Mouse (Mus musculus) embryonic facial prominence, embryonic 10.5 days (tissue): Measurements from ENCODE around the gene Ryr2. TPM values are rescaled to one million over a fixed set of nuclear protein-coding genes. Genes with fewer than 3 reads are reported as not detected.
"Not testable (repeated sequence)": the region's sequence is repeated elsewhere in the genome, so short reads cannot be mapped to it uniquely, and the experiment has no call there.

ENCODE experiments used
- DNase-seq: peaks from one replicate; pipeline ENCODE4 v3.0.0-alpha.2; 2017; ENCODE audit warnings: low spot score
- H3K27ac ChIP-seq: fragments of 300-500 bp; sonication (generic); replicated peaks from 2 replicates; pipeline ENCODE4 v1.5.1; 2016; ENCODE audit warnings: mild to moderate bottlenecking
- H3K27me3 ChIP-seq: fragments of 300-500 bp; sonication (generic); replicated peaks from 2 replicates; pipeline ENCODE4 v1.6.1; 2016; ENCODE audit warnings: low read depth, mild to moderate bottlenecking; ENCODE audit not compliant: poor library complexity, severe bottlenecking
- H3K36me3 ChIP-seq: fragments of 300-500 bp; sonication (generic); replicated peaks from 2 replicates; pipeline ENCODE4 v1.6.1; 2016; ENCODE audit warnings: mild to moderate bottlenecking, moderate library complexity
- H3K4me1 ChIP-seq: fragments of 300-500 bp; sonication (generic); 2 replicates; pipeline ENCODE4 v1.6.1; 2016
- H3K4me3 ChIP-seq: fragments of 300-500 bp; sonication (generic); 2 replicates; pipeline ENCODE4 v1.5.1; 2016; ENCODE audit warnings: mild to moderate bottlenecking, moderate library complexity
- H3K9me3 ChIP-seq: fragments of 300-500 bp; sonication (generic); 2 replicates; pipeline ENCODE4 v1.6.1; 2016; ENCODE audit warnings: mild to moderate bottlenecking
- WGBS: fragments of 180-500 bp; shearing (Covaris S2); methylation state at CpG from one replicate; pipeline ENCODE4 v1.1.7; 2016; 5-methylcytosine and 5-hydroxymethylcytosine counted together
- polyA plus RNA-seq: library from polyadenylated mRNA; unstranded; fragments of >200 nt; fragmentation: Nextera tagmentation; extraction: Ambion mirVana; gene quantifications from 2 replicates; pipeline ENCODE4 v1.2.1, GENCODE M21; 2016

Ryr2 gene
- polyA plus RNA-seq, 1 experiment from 2014 or later = 0.14 TPM

- Histone ChIP-seq H3K27me3 (no peaks in the 10 kb centered on the region), H3K4me1 (no peaks in the 10 kb centered on the region), H3K27ac (no peak overlapping the region), H3K36me3 (no peaks in the 10 kb centered on the region), H3K4me3 (no peak overlapping the region), H3K9me3 (no peaks in the 10 kb centered on the region)
- 76% methylated on average over 4 of the region's 4 CpGs for WGBS
- no peak for DNase-seq
These were observed 275.5 kb downstream of the Ryr2 start for GRCm38 (mm10) chr13:11831210-11831609.

GRCm38 (mm10) chr13:11825563-11826226 is 281.1 kb downstream of the Ryr2 start:
- H3K4me1 ChIP-seq = no peaks in the 10 kb centered on the region
- WGBS = 92% methylated on average over 2 of the region's 2 CpGs
- DNase-seq = no peak
- H3K36me3 ChIP-seq = no peaks in the 10 kb centered on the region
- no peak overlapping the region for H3K27ac ChIP-seq
- H3K9me3 ChIP-seq = no peaks in the 10 kb centered on the region
- H3K27me3 ChIP-seq = no peaks in the 10 kb centered on the region
- no peak overlapping the region for H3K4me3 ChIP-seq

- no peak for DNase-seq
- H3K4me3 ChIP-seq = no peak overlapping the region
- H3K4me1 ChIP-seq = no peaks in the 10 kb centered on the region
- no peaks in the 10 kb centered on the region for H3K9me3 ChIP-seq
- no peaks in the 10 kb centered on the region for H3K27me3 ChIP-seq
- no peak overlapping the region for H3K27ac ChIP-seq
- H3K36me3 ChIP-seq = no peaks in the 10 kb centered on the region
- 74% methylated on average over 3 of the region's 3 CpGs for WGBS
These were observed 288.0 kb downstream of the Ryr2 start for GRCm38 (mm10) chr13:11818723-11819122.

GRCm38 (mm10) chr13:11809365-11809764 is 297.4 kb downstream of the Ryr2 start:
- DNase-seq, H3K36me3 ChIP-seq, H3K4me3 ChIP-seq, H3K27ac ChIP-seq, H3K9me3 ChIP-seq, H3K27me3 ChIP-seq, H3K4me1 ChIP-seq: not testable (repeated sequence)
- 92% methylated on average over 1 of the region's 1 CpGs for WGBS

- H3K27me3 ChIP-seq = no peaks in the 10 kb centered on the region
- H3K36me3 ChIP-seq = no peaks in the 10 kb centered on the region
- H3K4me1 ChIP-seq = no peaks in the 10 kb centered on the region
- no peak overlapping the region for H3K4me3 ChIP-seq
- DNase-seq = no peak
- H3K9me3 ChIP-seq = no peaks in the 10 kb centered on the region
- H3K27ac ChIP-seq = no peak overlapping the region
- WGBS = 88% methylated on average over 3 of the region's 3 CpGs
These were observed 314.2 kb downstream of the Ryr2 start for GRCm38 (mm10) chr13:11792536-11792935.

- WGBS = 85% methylated on average over 5 of the region's 5 CpGs
- Histone ChIP-seq H3K9me3 (no peaks in the 10 kb centered on the region), H3K4me1 (no peaks in the 10 kb centered on the region), H3K36me3 (no peaks in the 10 kb centered on the region), H3K27me3 (no peaks in the 10 kb centered on the region), H3K27ac (no peak overlapping the region), H3K4me3 (no peak overlapping the region)
- DNase-seq = no peak
These were observed 316.2 kb downstream of the Ryr2 start for GRCm38 (mm10) chr13:11790536-11790935.

- DNase-seq = no peak
- WGBS = 80% methylated on average over 3 of the region's 3 CpGs
- no peaks in the 10 kb centered on the region for H3K4me1 ChIP-seq
- no peak overlapping the region for H3K27ac ChIP-seq
- no peaks in the 10 kb centered on the region for H3K36me3 ChIP-seq
- no peaks in the 10 kb centered on the region for H3K9me3 ChIP-seq
- no peaks in the 10 kb centered on the region for H3K27me3 ChIP-seq
- H3K4me3 ChIP-seq = no peak overlapping the region
These were observed 324.2 kb downstream of the Ryr2 start for GRCm38 (mm10) chr13:11782411-11783155.

- H3K27me3 ChIP-seq = no peaks in the 10 kb centered on the region
- no peaks in the 10 kb centered on the region for H3K4me1 ChIP-seq
- 28% methylated on average over 2 of the region's 2 CpGs for WGBS
- no peak for DNase-seq
- no peak overlapping the region for H3K4me3 ChIP-seq
- H3K36me3 ChIP-seq = no peaks in the 10 kb centered on the region
- H3K9me3 ChIP-seq = no peaks in the 10 kb centered on the region
- H3K27ac ChIP-seq = no peak overlapping the region
These were observed 325.7 kb downstream of the Ryr2 start for GRCm38 (mm10) chr13:11781065-11781464.

GRCm38 (mm10) chr13:11777726-11778125 is 329.0 kb downstream of the Ryr2 start:
- no peak overlapping the region for H3K27ac ChIP-seq
- no peak for DNase-seq
- 92% methylated on average over 6 of the region's 6 CpGs for WGBS
- no peaks in the 10 kb centered on the region for H3K36me3 ChIP-seq
- no peak overlapping the region for H3K4me3 ChIP-seq
- H3K9me3 ChIP-seq = no peaks in the 10 kb centered on the region
- H3K4me1 ChIP-seq = no peaks in the 10 kb centered on the region
- H3K27me3 ChIP-seq = no peaks in the 10 kb centered on the region

GRCm38 (mm10) chr13:11772173-11772572 is 334.6 kb downstream of the Ryr2 start:
- 93% methylated on average over 8 of the region's 8 CpGs for WGBS
- DNase-seq = no peak

GRCm38 (mm10) chr13:11766899-11767298 is 339.8 kb downstream of the Ryr2 start:
- Histone ChIP-seq H3K27me3 (no peaks in the 10 kb centered on the region), H3K27ac (no peak overlapping the region), H3K9me3 (no peaks in the 10 kb centered on the region), H3K36me3 (no peaks in the 10 kb centered on the region), H3K4me1 (peaks cover 8% of the 10 kb centered on the region; the same call in 1 of the 2 replicates), H3K4me3 (no peak overlapping the region)
- WGBS = 70% methylated on average over 2 of the region's 2 CpGs
- DNase-seq = no peak

More at GRCm38 (mm10) chr13:11772173-11772572, 334.6 kb downstream of the Ryr2 start:
- H3K27me3 ChIP-seq = no peaks in the 10 kb centered on the region
- no peaks in the 10 kb centered on the region for H3K36me3 ChIP-seq
- no peaks in the 10 kb centered on the region for H3K9me3 ChIP-seq
- H3K4me3 ChIP-seq = no peak overlapping the region
- H3K27ac ChIP-seq = no peak overlapping the region
- 0 out of 2 replicates have a peak, but pooled peaks cover under 1% of the 10 kb centered on the region for H3K4me1 ChIP-seq

GRCm38 (mm10) chr13:11763925-11764324 is 342.8 kb downstream of the Ryr2 start:
- WGBS = 84% methylated on average over 4 of the region's 4 CpGs
- no peak for DNase-seq
- Histone ChIP-seq H3K9me3 (no peaks in the 10 kb centered on the region), H3K27ac (no peak overlapping the region), H3K27me3 (no peaks in the 10 kb centered on the region), H3K4me1 (peaks cover 8% of the 10 kb centered on the region; the same call in 1 of the 2 replicates), H3K36me3 (no peaks in the 10 kb centered on the region), H3K4me3 (no peak overlapping the region)

- 90% methylated on average over 3 of the region's 3 CpGs for WGBS
These were observed 343.6 kb downstream of the Ryr2 start for GRCm38 (mm10) chr13:11763104-11763503.

More at GRCm38 (mm10) chr13:11763104-11763503, 343.6 kb downstream of the Ryr2 start:
- Histone ChIP-seq H3K4me1 (peaks cover 8% of the 10 kb centered on the region; the same call in 1 of the 2 replicates), H3K9me3 (no peaks in the 10 kb centered on the region), H3K27ac (no peak overlapping the region), H3K4me3 (no peak overlapping the region), H3K27me3 (no peaks in the 10 kb centered on the region), H3K36me3 (no peaks in the 10 kb centered on the region)
- peak; percentile 22 for DNase-seq
